Mouse (Mus musculus): ENCODE measurements around the gene Spi1. TPM values are rescaled to one million over a fixed set of nuclear protein-coding genes. Genes with fewer than 3 reads are reported as not detected.

Gene Spi1
- total RNA-seq, 2 experiments from 2014 or later = 0.87 to 1.2 TPM

- DNase-seq = no peak
- no peak overlapping the region for H3K4me3 ChIP-seq
- H3K27ac ChIP-seq = no peak overlapping the region
- no peak for TF ChIP-seq CTCF (IDR thresholded peaks at IDR 0.05)
- intact Hi-C loops (cut with DNase I) = loop anchor here (5.0 kb wide), 2 partner anchors 118 to 358 kb away; partner anchors contain the start of gene Ddb2
Observed at GRCm38 (mm10) chr2:91119551-91119950, 37.4 kb downstream of the Spi1 start.

- intact Hi-C loops (cut with DNase I) = no loop called here
- Histone ChIP-seq H3K4me3 (no peak overlapping the region), H3K27ac (no peak overlapping the region)
- no peak for TF ChIP-seq CTCF (IDR thresholded peaks at IDR 0.05)
- no peak for DNase-seq
Observed at GRCm38 (mm10) chr2:91120261-91120671, 38.1 kb downstream of the Spi1 start.

GRCm38 (mm10) chr2:91121011-91121410, 38.8 kb downstream of the Spi1 start:
- TF ChIP-seq CTCF (IDR thresholded peaks at IDR 0.05) = no peak
- DNase-seq = no peak
- intact Hi-C loops (cut with DNase I) = no loop called here
- Histone ChIP-seq H3K4me3 (no peak overlapping the region), H3K27ac (no peak overlapping the region)

- no peak for DNase-seq
- no peak overlapping the region for H3K4me3 ChIP-seq
- no peak overlapping the region for H3K27ac ChIP-seq
- TF ChIP-seq CTCF (IDR thresholded peaks at IDR 0.05) = no peak
- intact Hi-C loops (cut with DNase I) = no loop called here
Observed at GRCm38 (mm10) chr2:91121497-91121896, 39.3 kb downstream of the Spi1 start.

- Histone ChIP-seq H3K4me3 (no peak overlapping the region), H3K27ac (no peak overlapping the region)
- DNase-seq = no peak
- intact Hi-C loops (cut with DNase I) = no loop called here
- TF ChIP-seq CTCF (IDR thresholded peaks at IDR 0.05) = no peak
Observed at GRCm38 (mm10) chr2:91123521-91123920, 41.3 kb downstream of the Spi1 start.

- Histone ChIP-seq H3K4me3 (no peak overlapping the region), H3K27ac (no peak overlapping the region)
- TF ChIP-seq CTCF (IDR thresholded peaks at IDR 0.05) = no peak
- intact Hi-C loops (cut with DNase I) = no loop called here
- no peak for DNase-seq
Observed at GRCm38 (mm10) chr2:91125101-91125500, 42.9 kb downstream of the Spi1 start.

- intact Hi-C loops (cut with DNase I) = no loop called here
- no peak for DNase-seq
- Histone ChIP-seq H3K4me3 (no peak overlapping the region), H3K27ac (no peak overlapping the region)
- TF ChIP-seq CTCF (IDR thresholded peaks at IDR 0.05) = no peak
Observed at GRCm38 (mm10) chr2:91128761-91129160, 46.6 kb downstream of the Spi1 start.

GRCm38 (mm10) chr2:91130126-91130525, 47.9 kb downstream of the Spi1 start:
- no peak overlapping the region for H3K27ac ChIP-seq
- peak; percentile 67 for DNase-seq
- TF ChIP-seq CTCF (IDR thresholded peaks at IDR 0.05) = no peak
- no peak overlapping the region for H3K4me3 ChIP-seq
- intact Hi-C loops (cut with DNase I) = no loop called here

DNA sequence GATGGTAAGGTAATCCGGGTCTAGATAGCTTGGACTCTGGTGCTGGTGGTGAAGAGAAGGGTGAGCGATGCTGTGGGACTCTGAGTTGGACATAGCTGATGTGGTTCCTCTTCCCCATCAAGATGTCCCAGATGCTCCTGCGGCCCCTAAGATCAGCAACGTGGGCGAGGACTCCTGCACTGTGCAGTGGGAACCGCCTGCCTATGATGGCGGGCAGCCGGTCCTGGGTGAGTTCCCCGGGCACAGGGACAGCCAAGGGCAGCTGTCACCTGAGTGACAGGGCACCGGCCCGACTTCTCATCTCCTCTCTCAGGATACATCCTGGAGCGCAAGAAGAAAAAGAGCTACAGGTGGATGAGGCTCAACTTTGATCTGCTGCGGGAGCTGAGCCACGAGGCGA, 49.1 kb downstream of the Spi1 start:
- Histone ChIP-seq H3K4me3 (no peak overlapping the region), H3K27ac (no peak overlapping the region)
- no peak for TF ChIP-seq CTCF (IDR thresholded peaks at IDR 0.05)
- DNase-seq = no peak
- intact Hi-C loops (cut with DNase I) = no loop called here

DNA sequence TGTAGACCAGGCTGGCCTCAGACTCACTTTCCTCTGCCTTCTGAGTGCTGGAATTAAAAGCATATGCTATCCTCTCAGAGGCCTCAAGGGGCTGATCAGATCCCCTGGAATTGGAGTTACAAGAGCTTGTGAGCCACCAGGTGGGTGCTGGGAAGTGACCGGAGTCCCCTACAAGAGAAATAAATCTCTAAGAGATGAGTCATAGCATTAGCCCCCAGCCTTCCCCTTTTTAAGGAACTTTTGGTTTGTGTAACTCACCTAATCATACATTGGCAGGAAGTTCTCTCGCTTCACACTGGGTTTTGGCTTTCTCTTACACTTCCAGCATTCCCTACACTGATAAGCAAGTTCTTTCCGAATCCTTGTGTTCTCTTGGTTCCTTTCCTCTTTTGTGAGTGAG, 49.8 kb downstream of the Spi1 start:
- intact Hi-C loops (cut with DNase I) = no loop called here
- no peak overlapping the region for H3K4me3 ChIP-seq
- TF ChIP-seq CTCF (IDR thresholded peaks at IDR 0.05) = no peak
- DNase-seq = no peak
- H3K27ac ChIP-seq = no peak overlapping the region

DNA sequence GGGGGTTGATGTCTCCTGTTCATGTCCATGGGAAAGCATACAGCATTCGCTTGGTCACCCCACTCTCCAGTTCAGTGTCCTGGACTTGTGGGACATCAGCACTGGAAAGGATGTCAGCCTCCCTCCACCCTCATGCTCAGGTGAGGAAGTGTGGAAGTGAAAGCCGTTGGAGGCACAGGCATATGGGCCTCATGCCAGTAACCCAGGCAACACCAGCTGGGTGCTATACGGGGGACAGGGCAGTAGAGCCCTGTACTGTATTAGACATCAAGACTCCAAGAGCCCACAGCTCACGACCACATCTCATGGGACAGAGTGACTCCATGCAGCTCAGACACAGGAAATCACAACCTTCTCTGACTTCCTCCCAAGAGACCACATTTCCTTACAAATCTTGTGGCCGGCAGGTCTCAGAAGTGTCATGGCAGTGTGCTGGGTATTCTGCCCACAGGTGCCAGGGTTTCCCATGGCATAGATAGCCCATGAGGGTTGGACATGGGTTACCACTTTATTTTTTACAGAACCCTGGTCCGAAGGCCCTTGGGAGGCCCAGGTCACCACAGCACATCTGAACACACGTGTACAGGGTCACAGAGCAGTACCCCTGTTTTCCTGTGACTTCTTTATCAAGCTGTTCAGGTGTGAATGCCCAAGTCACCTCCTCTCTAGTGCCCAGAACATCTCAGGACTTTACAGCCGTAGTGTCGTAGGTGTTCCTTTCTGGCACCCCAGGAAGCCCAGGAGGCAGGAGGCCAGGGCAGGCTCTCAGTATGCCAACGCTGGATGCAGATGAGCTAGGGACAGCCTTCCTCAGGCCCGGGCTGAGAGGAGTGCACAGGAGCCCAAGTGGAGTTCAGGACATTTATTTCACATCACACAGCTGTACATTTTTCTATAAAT, 54.6 kb downstream of the Spi1 start:
- Histone ChIP-seq H3K4me3 (no peak overlapping the region), H3K27ac (no peak overlapping the region)
- no peak for DNase-seq
- TF ChIP-seq CTCF (IDR thresholded peaks at IDR 0.05) = no peak
- intact Hi-C loops (cut with DNase I) = no loop called here

- H3K4me3 ChIP-seq = no peak overlapping the region
- no peak for TF ChIP-seq CTCF (IDR thresholded peaks at IDR 0.05)
- H3K27ac ChIP-seq = no peak overlapping the region
- intact Hi-C loops (cut with DNase I) = no loop called here
- DNase-seq = no peak
Observed at GRCm38 (mm10) chr2:91137481-91137880, 55.3 kb downstream of the Spi1 start.

DNA sequence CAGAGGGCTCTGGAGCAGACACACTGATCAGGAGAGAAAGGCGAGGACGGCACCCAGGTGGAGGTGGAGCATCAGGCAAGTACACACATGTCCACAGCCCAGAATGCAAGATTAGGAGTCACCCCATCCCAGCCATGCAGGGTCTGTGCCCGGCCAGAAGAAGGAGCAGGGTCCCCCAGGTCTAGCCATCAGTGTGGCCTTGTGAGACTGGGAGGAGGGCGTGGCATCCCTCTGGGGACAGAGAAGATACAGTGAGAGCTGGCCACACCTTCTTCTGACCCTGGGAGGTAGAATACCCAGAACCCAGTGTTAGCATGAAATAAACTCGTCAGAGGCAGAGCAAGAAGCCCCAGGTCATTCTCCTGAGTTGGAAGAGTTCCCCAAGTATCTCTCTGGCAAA, 57.1 kb downstream of the Spi1 start:
- no peak for DNase-seq
- no peak for TF ChIP-seq CTCF (IDR thresholded peaks at IDR 0.05)
- Histone ChIP-seq H3K27ac (no peak overlapping the region), H3K4me3 (no peak overlapping the region)
- intact Hi-C loops (cut with DNase I) = no loop called here

GRCm38 (mm10) chr2:91139764-91140163, 57.6 kb downstream of the Spi1 start:
- intact Hi-C loops (cut with DNase I) = no loop called here
- no peak overlapping the region for H3K27ac ChIP-seq

More at GRCm38 (mm10) chr2:91139764-91140163, 57.6 kb downstream of the Spi1 start:
- DNase-seq = no peak
- no peak for TF ChIP-seq CTCF (IDR thresholded peaks at IDR 0.05)
- no peak overlapping the region for H3K4me3 ChIP-seq
